Mouse (Mus musculus): ENCODE measurements around the gene Mrpl17. TPM values are rescaled to one million over a fixed set of nuclear protein-coding genes. Genes with fewer than 3 reads are reported as not detected.
A peak's percentile ranks its signal among the peaks of the same experiment; 100 is the strongest.

The Mrpl17 gene
- polyA plus RNA-seq, 1 experiment from 2014 or later, result 194 TPM

GRCm38 (mm10) chr7:105806125-105806524 is 4.8 kb downstream of the Mrpl17 start:
- no peaks in the 10 kb centered on the region for H3K9me3 ChIP-seq

DNA sequence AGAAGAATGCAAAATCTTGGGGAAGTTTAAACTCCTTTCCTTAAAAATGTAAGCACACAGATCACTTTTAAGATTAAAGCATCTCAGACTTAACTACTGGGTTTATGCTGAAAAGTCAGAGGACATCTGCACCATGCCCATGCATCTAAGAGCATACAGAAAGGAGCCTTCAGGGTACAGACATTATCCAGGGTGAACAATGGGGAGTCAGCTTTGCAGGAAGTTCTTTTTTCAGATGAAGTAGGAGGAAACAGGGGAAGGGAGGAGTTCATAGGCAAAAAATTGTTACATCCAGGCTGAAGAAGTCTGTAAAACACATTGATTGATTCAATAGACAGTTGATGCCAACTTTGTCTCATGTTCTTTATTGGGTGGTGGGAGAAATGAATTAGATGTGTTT is 7.5 kb downstream of the Mrpl17 start:
- H3K4me3 ChIP-seq, result no peak overlapping the region
- no peak overlapping the region for H3K9ac ChIP-seq (replicated peaks)
- no peaks in the 10 kb centered on the region for H3K9me3 ChIP-seq
- no peak overlapping the region for H3K27ac ChIP-seq (replicated peaks)
- H3K4me2 ChIP-seq (replicated peaks), result no peak overlapping the region
- H3K27me3 ChIP-seq, result no peaks in the 10 kb centered on the region
- H3K4me1 ChIP-seq, result no peaks in the 10 kb centered on the region
- ATAC-seq (replicated peaks), result no peak
- peaks cover 5% of the 10 kb centered on the region for H3K36me3 ChIP-seq

More at GRCm38 (mm10) chr7:105806125-105806524, 4.8 kb downstream of the Mrpl17 start:
- WGBS, result 81% methylated on average over 5 of the region's 5 CpGs
- Histone ChIP-seq H3K27ac (replicated peaks) (no peak overlapping the region), H3K36me3 (peaks cover 16% of the 10 kb centered on the region), H3K9ac (replicated peaks) (no peak overlapping the region), H3K4me1 (peaks cover 14% of the 10 kb centered on the region), H3K4me3 (no peak overlapping the region), H3K4me2 (replicated peaks) (no peak overlapping the region), H3K27me3 (no peaks in the 10 kb centered on the region)
- no peak for ATAC-seq (replicated peaks)

- Histone ChIP-seq H3K27me3 (no peaks in the 10 kb centered on the region), H3K4me2 (replicated peaks) (no peak overlapping the region), H3K27ac (replicated peaks) (no peak overlapping the region), H3K36me3 (no peaks in the 10 kb centered on the region), H3K4me1 (no peaks in the 10 kb centered on the region), H3K9me3 (no peaks in the 10 kb centered on the region), H3K4me3 (no peak overlapping the region), H3K9ac (replicated peaks) (no peak overlapping the region)
- 50% methylated on average over 1 of the region's 1 CpGs for WGBS
- no peak for ATAC-seq (replicated peaks)
Measured at GRCm38 (mm10) chr7:105802771-105803170, 8.1 kb downstream of the Mrpl17 start.

- H3K27ac ChIP-seq (replicated peaks), result no peak overlapping the region
- no peaks in the 10 kb centered on the region for H3K4me1 ChIP-seq
- no peak overlapping the region for H3K4me2 ChIP-seq (replicated peaks)
- H3K36me3 ChIP-seq, result no peaks in the 10 kb centered on the region
- no peak overlapping the region for H3K4me3 ChIP-seq
- 52% methylated on average over 2 of the region's 2 CpGs for WGBS
- no peak overlapping the region for H3K9ac ChIP-seq (replicated peaks)
- H3K9me3 ChIP-seq, result no peaks in the 10 kb centered on the region
- no peaks in the 10 kb centered on the region for H3K27me3 ChIP-seq
- no peak for ATAC-seq (replicated peaks)
Measured at GRCm38 (mm10) chr7:105802312-105802711, 8.6 kb downstream of the Mrpl17 start.

- no peaks in the 10 kb centered on the region for H3K36me3 ChIP-seq
- H3K4me3 ChIP-seq, result no peak overlapping the region
- H3K9me3 ChIP-seq, result no peaks in the 10 kb centered on the region
- H3K27ac ChIP-seq (replicated peaks), result no peak overlapping the region
- H3K4me2 ChIP-seq (replicated peaks), result no peak overlapping the region
- no peak for ATAC-seq (replicated peaks)
- H3K4me1 ChIP-seq, result no peaks in the 10 kb centered on the region
- no peaks in the 10 kb centered on the region for H3K27me3 ChIP-seq
- 93% methylated on average over 3 of the region's 3 CpGs for WGBS
- H3K9ac ChIP-seq (replicated peaks), result no peak overlapping the region
Measured at GRCm38 (mm10) chr7:105796972-105797371, 13.9 kb downstream of the Mrpl17 start.

GRCm38 (mm10) chr7:105795759-105796366 is 15.0 kb downstream of the Mrpl17 start:
- Histone ChIP-seq H3K27ac (replicated peaks) (no peak overlapping the region), H3K4me2 (replicated peaks) (no peak overlapping the region), H3K9me3 (no peaks in the 10 kb centered on the region), H3K27me3 (no peaks in the 10 kb centered on the region), H3K4me1 (no peaks in the 10 kb centered on the region), H3K4me3 (no peak overlapping the region), H3K9ac (replicated peaks) (no peak overlapping the region), H3K36me3 (no peaks in the 10 kb centered on the region)
- WGBS, result 18% methylated on average over 7 of the region's 7 CpGs
- no peak for ATAC-seq (replicated peaks)

DNA sequence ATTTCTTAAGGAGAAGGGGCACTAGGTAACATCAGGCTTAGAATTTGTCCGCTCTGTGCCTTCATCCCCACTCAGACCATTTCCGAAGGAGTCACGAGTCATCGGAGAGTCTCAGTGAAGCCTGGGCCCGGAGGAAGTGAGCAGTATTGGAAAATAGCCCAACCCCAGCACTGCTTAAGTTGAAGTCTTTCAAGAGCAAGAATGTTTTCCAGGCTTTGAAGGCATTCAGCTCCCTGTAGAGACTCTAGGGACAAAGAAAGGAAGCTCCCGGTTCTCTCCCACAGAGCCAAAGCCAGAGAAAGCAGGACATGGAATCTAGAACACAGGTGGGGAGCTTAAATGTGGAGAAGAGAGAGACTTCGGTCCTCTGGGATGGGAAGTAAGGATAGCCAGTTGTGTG is 17.2 kb downstream of the Mrpl17 start:
- ATAC-seq (replicated peaks), result no peak
- 77% methylated on average over 7 of the region's 7 CpGs for WGBS
- Histone ChIP-seq H3K27me3 (no peaks in the 10 kb centered on the region), H3K9me3 (no peaks in the 10 kb centered on the region), H3K4me2 (replicated peaks) (no peak overlapping the region), H3K4me1 (peaks cover 2% of the 10 kb centered on the region), H3K27ac (replicated peaks) (no peak overlapping the region), H3K4me3 (no peak overlapping the region), H3K9ac (replicated peaks) (no peak overlapping the region), H3K36me3 (no peaks in the 10 kb centered on the region)

GRCm38 (mm10) chr7:105791147-105791546 is 19.8 kb downstream of the Mrpl17 start:
- Histone ChIP-seq H3K4me2 (replicated peaks) (no peak overlapping the region), H3K4me1 (peaks cover 13% of the 10 kb centered on the region), H3K9me3 (no peaks in the 10 kb centered on the region), H3K36me3 (no peaks in the 10 kb centered on the region), H3K27me3 (no peaks in the 10 kb centered on the region), H3K9ac (replicated peaks) (no peak overlapping the region), H3K4me3 (no peak overlapping the region), H3K27ac (replicated peaks) (no peak overlapping the region)
- ATAC-seq (replicated peaks), result no peak
- WGBS, result 78% methylated on average over 1 of the region's 1 CpGs

GRCm38 (mm10) chr7:105787285-105788140 is 23.4 kb downstream of the Mrpl17 start, which contains the start of gene Dchs1:
Gene Dchs1 (minus strand): TSS chr7:105787654.
- peak within 1 kb of the TSS; percentile 98 for H3K27ac ChIP-seq (replicated peaks)
- H3K36me3 ChIP-seq, result peaks cover 20% of the 10 kb centered on the region
- no peaks in the 10 kb centered on the region for H3K9me3 ChIP-seq
- H3K4me1 ChIP-seq, result peaks cover 49% of the 10 kb centered on the region
- H3K4me3 ChIP-seq, result peak within 1 kb of the TSS; percentile 99
- H3K9ac ChIP-seq (replicated peaks), result peak within 1 kb of the TSS; percentile 100
- WGBS, result under 1% methylated on average over 72 of the region's 97 CpGs
- H3K4me2 ChIP-seq (replicated peaks), result peak within 1 kb of the TSS; percentile 73
- ATAC-seq (replicated peaks), result peak; percentile 79
- no peaks in the 10 kb centered on the region for H3K27me3 ChIP-seq

- Histone ChIP-seq H3K27me3 (no peaks in the 10 kb centered on the region), H3K36me3 (peaks cover 27% of the 10 kb centered on the region), H3K9me3 (no peaks in the 10 kb centered on the region), H3K27ac (replicated peaks) (peak overlapping the region; percentile 98), H3K4me3 (peak overlapping the region; percentile 99), H3K4me1 (peaks cover 54% of the 10 kb centered on the region), H3K9ac (replicated peaks) (peak overlapping the region; percentile 100), H3K4me2 (replicated peaks) (peak overlapping the region; percentile 73)
- 3% methylated on average over 20 of the region's 20 CpGs for WGBS
- ATAC-seq (replicated peaks), result peak; percentile 75
Measured at GRCm38 (mm10) chr7:105786506-105787284, 24.2 kb downstream of the Mrpl17 start.

GRCm38 (mm10) chr7:105784556-105784955 is 26.3 kb downstream of the Mrpl17 start:
- Histone ChIP-seq H3K4me1 (peaks cover 71% of the 10 kb centered on the region), H3K27me3 (no peaks in the 10 kb centered on the region), H3K9ac (replicated peaks) (peak overlapping the region; percentile 100), H3K9me3 (no peaks in the 10 kb centered on the region), H3K4me3 (peak overlapping the region; percentile 99), H3K27ac (replicated peaks) (0 out of 2 replicates have a peak overlapping the region, but pooled peaks have one; percentile 20), H3K4me2 (replicated peaks) (peak overlapping the region; percentile 73), H3K36me3 (peaks cover 49% of the 10 kb centered on the region)
- 14% methylated on average over 4 of the region's 4 CpGs for WGBS
- no peak for ATAC-seq (replicated peaks)

DNA sequence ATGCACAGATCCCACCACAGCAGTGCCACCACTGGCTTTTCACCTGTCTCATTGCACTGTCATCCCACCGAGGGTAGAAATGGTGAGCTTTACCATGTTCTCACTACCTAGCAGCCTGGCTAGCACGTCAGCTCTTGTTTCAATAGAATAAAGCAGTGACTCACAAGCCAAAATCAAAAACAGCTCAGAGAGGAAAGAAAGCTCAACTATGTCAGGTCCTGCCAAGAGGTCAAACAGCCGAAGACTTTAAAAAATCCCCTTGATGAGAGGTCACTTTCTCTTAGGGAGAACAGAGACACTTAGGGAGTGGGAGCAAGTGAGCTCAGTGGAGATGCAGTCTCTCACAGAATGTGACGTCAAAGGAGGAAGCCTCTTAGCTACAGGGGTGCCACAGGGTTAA is 27.0 kb downstream of the Mrpl17 start:
- H3K27me3 ChIP-seq, result no peaks in the 10 kb centered on the region
- H3K9me3 ChIP-seq, result no peaks in the 10 kb centered on the region
- WGBS, result 57% methylated on average over 4 of the region's 4 CpGs
- peaks cover 56% of the 10 kb centered on the region for H3K36me3 ChIP-seq
- no peak for ATAC-seq (replicated peaks)
- no peak overlapping the region for H3K27ac ChIP-seq (replicated peaks)
- peaks cover 78% of the 10 kb centered on the region for H3K4me1 ChIP-seq
- H3K9ac ChIP-seq (replicated peaks), result 0 out of 2 replicates have a peak overlapping the region, but pooled peaks have one; percentile 10
- 0 out of 2 replicates have a peak overlapping the region, but pooled peaks have one; percentile 0 for H3K4me3 ChIP-seq
- peak overlapping the region; percentile 73 for H3K4me2 ChIP-seq (replicated peaks)
